Mouse (Mus musculus) neural tube, embryonic 12.5 days (tissue): ENCODE data around the gene Cst6. TPM values are rescaled to one million over a fixed set of nuclear protein-coding genes. Genes with fewer than 3 reads are reported as not detected.

Experiments used
- ATAC-seq: fragments of 200-750 bp; cut with Nextera tagmentation; 2 replicates; pipeline ENCODE4 v1.8.0; 2017; ENCODE audit warnings: low read depth, mild to moderate bottlenecking, moderate TSS enrichment, moderate library complexity; ENCODE audit not compliant: low FRiP score
- H3K27ac ChIP-seq: fragments of 300-500 bp; sonication (generic); 2 replicates; pipeline ENCODE4 v1.5.1; 2016
- H3K27me3 ChIP-seq: fragments of 300-500 bp; sonication (generic); replicated peaks from 2 replicates; pipeline ENCODE4 v1.6.1; 2016; ENCODE audit warnings: mild to moderate bottlenecking
- H3K36me3 ChIP-seq: fragments of 300-500 bp; sonication (generic); 2 replicates; pipeline ENCODE4 v1.6.1; 2016; ENCODE audit warnings: mild to moderate bottlenecking
- H3K4me1 ChIP-seq: fragments of 300-500 bp; sonication (generic); 2 replicates; pipeline ENCODE4 v1.6.1; 2016
- H3K4me2 ChIP-seq: fragments of 300-500 bp; sonication (generic); replicated peaks from 2 replicates; pipeline ENCODE4 v1.6.1; 2016; ENCODE audit warnings: mild to moderate bottlenecking
- H3K4me3 ChIP-seq: fragments of 300-500 bp; sonication (generic); 2 replicates; pipeline ENCODE4 v1.5.1; 2016
- H3K9ac ChIP-seq: fragments of 300-500 bp; sonication (generic); 2 replicates; pipeline ENCODE4 v1.6.1; 2016; ENCODE audit warnings: mild to moderate bottlenecking
- H3K9me3 ChIP-seq: fragments of 300-500 bp; sonication (generic); 2 replicates; pipeline ENCODE4 v1.6.1; 2016; ENCODE audit warnings: mild to moderate bottlenecking
- WGBS: fragments of 180-500 bp; shearing (Covaris S2); methylation state at CpG from one replicate; pipeline ENCODE4 v1.1.7; 2016; 5-methylcytosine and 5-hydroxymethylcytosine counted together
- polyA plus RNA-seq: library from polyadenylated mRNA; unstranded; fragments of >200 nt; fragmentation: Nextera tagmentation; extraction: Ambion mirVana; gene quantifications from 2 replicates; pipeline ENCODE4 v1.2.1, GENCODE M21; 2016

Gene Cst6
- polyA plus RNA-seq, 1 experiment from 2014 or later = 3.9 TPM

- Histone ChIP-seq H3K4me2 (no peak overlapping the region), H3K27ac (no peak overlapping the region), H3K4me1 (peaks cover 6% of the 10 kb centered on the region), H3K36me3 (no peaks in the 10 kb centered on the region), H3K4me3 (no peak overlapping the region), H3K9me3 (no peaks in the 10 kb centered on the region), H3K9ac (no peak overlapping the region), H3K27me3 (no peaks in the 10 kb centered on the region)
- WGBS = 77% methylated on average over 6 of the region's 6 CpGs
- ATAC-seq = no peak
Observed at GRCm38 (mm10) chr19:5345297-5346131, 3.9 kb downstream of the Cst6 start.

- H3K4me1 ChIP-seq = no peaks in the 10 kb centered on the region
Observed at GRCm38 (mm10) chr19:5341360-5341759, 8.0 kb downstream of the Cst6 start.

GRCm38 (mm10) chr19:5337975-5338374, 11.4 kb downstream of the Cst6 start:
- 21% methylated on average over 5 of the region's 5 CpGs for WGBS

More at GRCm38 (mm10) chr19:5341360-5341759, 8.0 kb downstream of the Cst6 start:
- H3K27me3 ChIP-seq = no peaks in the 10 kb centered on the region
- no peak overlapping the region for H3K27ac ChIP-seq
- no peaks in the 10 kb centered on the region for H3K36me3 ChIP-seq
- H3K4me3 ChIP-seq = no peak overlapping the region
- 94% methylated on average over 7 of the region's 7 CpGs for WGBS
- no peak overlapping the region for H3K9ac ChIP-seq
- no peaks in the 10 kb centered on the region for H3K9me3 ChIP-seq
- no peak overlapping the region for H3K4me2 ChIP-seq
- ATAC-seq = no peak

GRCm38 (mm10) chr19:5335441-5335840, 13.9 kb downstream of the Cst6 start, which contains the start of gene Catsper1:
TSS of gene Catsper1 (plus strand) at chr19:5335741.
- Histone ChIP-seq H3K4me3 (no peak within 1 kb of the TSS), H3K9ac (no peak within 1 kb of the TSS), H3K36me3 (no peaks in the 10 kb centered on the region), H3K27me3 (no peaks in the 10 kb centered on the region), H3K27ac (no peak within 1 kb of the TSS), H3K4me1 (no peaks in the 10 kb centered on the region), H3K4me2 (no peak within 1 kb of the TSS), H3K9me3 (no peaks in the 10 kb centered on the region)
- no peak for ATAC-seq
- 86% methylated on average over 6 of the region's 6 CpGs for WGBS

More at GRCm38 (mm10) chr19:5337975-5338374, 11.4 kb downstream of the Cst6 start:
- Histone ChIP-seq H3K9ac (no peak overlapping the region), H3K4me3 (no peak overlapping the region), H3K27ac (no peak overlapping the region), H3K27me3 (no peaks in the 10 kb centered on the region), H3K9me3 (no peaks in the 10 kb centered on the region), H3K4me2 (no peak overlapping the region), H3K4me1 (no peaks in the 10 kb centered on the region), H3K36me3 (no peaks in the 10 kb centered on the region)
- ATAC-seq = no peak

- Histone ChIP-seq H3K4me2 (no peak overlapping the region), H3K27me3 (no peaks in the 10 kb centered on the region), H3K27ac (no peak overlapping the region), H3K9me3 (no peaks in the 10 kb centered on the region), H3K4me1 (no peaks in the 10 kb centered on the region), H3K9ac (no peak overlapping the region), H3K36me3 (no peaks in the 10 kb centered on the region), H3K4me3 (no peak overlapping the region)
- ATAC-seq = no peak
- WGBS = 81% methylated on average over 5 of the region's 5 CpGs
Observed at GRCm38 (mm10) chr19:5334741-5335140, 14.6 kb downstream of the Cst6 start.

GRCm38 (mm10) chr19:5327970-5328369, 21.4 kb downstream of the Cst6 start:
- H3K27me3 ChIP-seq = no peaks in the 10 kb centered on the region
- 80% methylated on average over 19 of the region's 19 CpGs for WGBS
- no peaks in the 10 kb centered on the region for H3K36me3 ChIP-seq
- no peak for ATAC-seq
- no peak overlapping the region for H3K4me2 ChIP-seq
- H3K9me3 ChIP-seq = no peaks in the 10 kb centered on the region
- H3K4me3 ChIP-seq = no peak overlapping the region
- H3K4me1 ChIP-seq = no peaks in the 10 kb centered on the region
- H3K27ac ChIP-seq = no peak overlapping the region
- no peak overlapping the region for H3K9ac ChIP-seq

- Histone ChIP-seq H3K27me3 (no peaks in the 10 kb centered on the region), H3K4me1 (no peaks in the 10 kb centered on the region), H3K36me3 (no peaks in the 10 kb centered on the region), H3K27ac (no peak overlapping the region), H3K9me3 (no peaks in the 10 kb centered on the region), H3K4me3 (no peak overlapping the region), H3K9ac (no peak overlapping the region), H3K4me2 (no peak overlapping the region)
- WGBS = 65% methylated on average over 17 of the region's 17 CpGs
- ATAC-seq = no peak
Observed at GRCm38 (mm10) chr19:5323801-5324200, 25.6 kb downstream of the Cst6 start.

- Histone ChIP-seq H3K4me1 (no peaks in the 10 kb centered on the region), H3K9me3 (peaks cover 9% of the 10 kb centered on the region; the same call in 1 of the 2 replicates), H3K4me3 (no peak overlapping the region), H3K4me2 (no peak overlapping the region), H3K27ac (no peak overlapping the region), H3K9ac (no peak overlapping the region), H3K36me3 (no peaks in the 10 kb centered on the region; the same call in 1 of the 2 replicates), H3K27me3 (no peaks in the 10 kb centered on the region)
- ATAC-seq = no peak
- 90% methylated on average over 8 of the region's 8 CpGs for WGBS
Observed at GRCm38 (mm10) chr19:5313189-5313588, 36.2 kb downstream of the Cst6 start.

- 83% methylated on average over 7 of the region's 7 CpGs for WGBS
- no peak for ATAC-seq
- H3K4me2 ChIP-seq = no peak overlapping the region
Observed at GRCm38 (mm10) chr19:5309025-5309424, 40.3 kb downstream of the Cst6 start.

GRCm38 (mm10) chr19:5306968-5307734, 42.2 kb downstream of the Cst6 start:
- Histone ChIP-seq H3K27ac (no peak overlapping the region), H3K9me3 (0 out of 2 replicates have a peak, but pooled peaks cover 6% of the 10 kb centered on the region), H3K4me1 (no peaks in the 10 kb centered on the region), H3K36me3 (peaks cover 30% of the 10 kb centered on the region), H3K4me3 (peak overlapping the region; percentile 15; the same call in 1 of the 2 replicates), H3K27me3 (peaks cover 10% of the 10 kb centered on the region), H3K4me2 (peak overlapping the region; percentile 47), H3K9ac (no peak overlapping the region)
- WGBS = 41% methylated on average over 98 of the region's 98 CpGs
- no peak for ATAC-seq

More at GRCm38 (mm10) chr19:5309025-5309424, 40.3 kb downstream of the Cst6 start:
- 0 out of 2 replicates have a peak, but pooled peaks cover 6% of the 10 kb centered on the region for H3K9me3 ChIP-seq
- no peaks in the 10 kb centered on the region for H3K4me1 ChIP-seq
- no peak overlapping the region for H3K4me3 ChIP-seq
- peaks cover 10% of the 10 kb centered on the region for H3K27me3 ChIP-seq
- no peak overlapping the region for H3K9ac ChIP-seq
- H3K36me3 ChIP-seq = peaks cover 26% of the 10 kb centered on the region
- no peak overlapping the region for H3K27ac ChIP-seq

GRCm38 (mm10) chr19:5306279-5306678, 43.1 kb downstream of the Cst6 start:
- Histone ChIP-seq H3K27me3 (peaks cover 10% of the 10 kb centered on the region), H3K36me3 (peaks cover 30% of the 10 kb centered on the region), H3K9ac (no peak overlapping the region), H3K4me3 (no peak overlapping the region), H3K4me1 (no peaks in the 10 kb centered on the region), H3K4me2 (no peak overlapping the region), H3K27ac (no peak overlapping the region), H3K9me3 (0 out of 2 replicates have a peak, but pooled peaks cover 6% of the 10 kb centered on the region)
- WGBS = 86% methylated on average over 6 of the region's 6 CpGs
- ATAC-seq = no peak

- Histone ChIP-seq H3K27ac (no peak overlapping the region), H3K9me3 (0 out of 2 replicates have a peak, but pooled peaks cover 1% of the 10 kb centered on the region), H3K9ac (no peak overlapping the region), H3K4me1 (peaks cover 7% of the 10 kb centered on the region; the same call in 1 of the 2 replicates), H3K4me2 (no peak overlapping the region), H3K27me3 (peaks cover 9% of the 10 kb centered on the region; the same call in 1 of the 2 replicates), H3K36me3 (peaks cover 24% of the 10 kb centered on the region), H3K4me3 (no peak overlapping the region)
- WGBS = 25% methylated on average over 4 of the region's 4 CpGs
- ATAC-seq = no peak
Observed at GRCm38 (mm10) chr19:5302455-5302854, 46.9 kb downstream of the Cst6 start.
